Mouse (Mus musculus): ENCODE measurements around the gene Cbfa2t3. TPM values are rescaled to one million over a fixed set of nuclear protein-coding genes. Genes with fewer than 3 reads are reported as not detected.

Cbfa2t3 gene
- total and polyA plus RNA-seq, 2 experiments from 2014 or later, result 11.1 to 15.9 TPM

DNA sequence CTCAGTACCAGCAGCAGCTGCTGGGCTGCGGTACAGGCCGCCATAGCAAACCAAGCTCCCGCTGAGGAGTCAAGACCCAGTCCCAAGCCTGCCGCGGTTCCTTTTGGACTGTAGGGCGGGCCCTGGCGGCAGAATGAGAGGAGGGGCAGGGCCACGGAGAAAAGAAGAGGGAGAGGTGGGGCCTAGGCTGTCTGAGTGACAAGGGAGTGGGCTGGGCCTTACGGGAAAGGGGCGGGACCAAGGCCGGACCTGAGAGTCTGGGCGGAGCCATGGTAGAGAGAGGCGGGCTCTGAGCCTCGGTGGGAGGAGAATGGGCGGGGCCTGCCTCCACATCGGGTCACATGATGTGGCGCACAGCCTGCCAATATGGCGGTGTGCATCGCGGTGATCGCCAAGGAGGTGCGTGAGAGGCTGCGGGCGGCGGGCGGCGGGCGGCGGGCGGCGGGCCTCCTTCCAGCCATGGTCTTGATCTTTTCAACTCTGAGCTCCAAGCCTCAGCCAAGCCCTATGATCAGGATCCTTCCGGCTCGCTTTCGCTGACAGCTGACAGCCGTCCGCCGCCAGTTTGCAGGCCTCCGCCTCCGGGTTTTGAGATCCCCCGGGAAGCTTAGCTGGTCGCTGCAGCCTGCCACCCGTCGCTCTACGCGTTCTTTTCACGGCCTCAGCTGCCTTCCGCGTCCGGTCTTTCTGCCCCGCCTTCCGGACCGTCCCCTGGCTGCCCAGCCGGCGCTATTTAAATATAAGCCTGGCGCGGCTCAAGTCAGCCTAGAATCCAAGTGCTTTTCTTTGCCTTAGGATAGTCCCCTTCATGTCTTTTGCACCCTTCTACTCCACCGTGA lies 87.4 kb downstream of the Cbfa2t3 start, which contains the start of the genes Galns and Trappc2l:
TSS of gene Galns (minus strand) at position 169 of the 839 bp plus-strand sequence.
TSS of gene Trappc2l (plus strand) at position 346 of the 839 bp plus-strand sequence.
- DNase-seq (ENCODE audit: low spot score), result peak; percentile 99
- Histone ChIP-seq H3K9ac (replicated peaks; ENCODE audit: low read length, poor library complexity, severe bottlenecking) (peak within 1 kb of the TSS; percentile 83), H3K9me3 (ENCODE audit: low read length) (no peaks in the 10 kb centered on the region), H3K27me3 (ENCODE audit: insufficient read depth, low read length) (no peaks in the 10 kb centered on the region), H3K4me1 (ENCODE audit: insufficient read depth, low read length) (peaks cover 6% of the 10 kb centered on the region; the same call in 1 of the 2 replicates), H3K27ac (ENCODE audit: low read depth, low read length) (peak within 1 kb of the TSS; percentile 89), H3K4me3 (ENCODE audit: low read depth, low read length) (peak within 1 kb of the TSS; percentile 75), H3K4me2 (ENCODE audit: low read depth, low read length, poor library complexity, severe bottlenecking) (peak within 1 kb of the TSS; percentile 70), H3K36me3 (ENCODE audit: insufficient read depth, low read length) (peaks cover 8% of the 10 kb centered on the region; the same call in 1 of the 2 replicates)
- under 1% methylated on average over 54 of the region's 57 CpGs for WGBS
- TF ChIP-seq CTCF (IDR thresholded peaks at IDR 0.05), result peak; percentile 74
- ATAC-seq (ENCODE audit: low FRiP score), result peak; percentile 97

DNA sequence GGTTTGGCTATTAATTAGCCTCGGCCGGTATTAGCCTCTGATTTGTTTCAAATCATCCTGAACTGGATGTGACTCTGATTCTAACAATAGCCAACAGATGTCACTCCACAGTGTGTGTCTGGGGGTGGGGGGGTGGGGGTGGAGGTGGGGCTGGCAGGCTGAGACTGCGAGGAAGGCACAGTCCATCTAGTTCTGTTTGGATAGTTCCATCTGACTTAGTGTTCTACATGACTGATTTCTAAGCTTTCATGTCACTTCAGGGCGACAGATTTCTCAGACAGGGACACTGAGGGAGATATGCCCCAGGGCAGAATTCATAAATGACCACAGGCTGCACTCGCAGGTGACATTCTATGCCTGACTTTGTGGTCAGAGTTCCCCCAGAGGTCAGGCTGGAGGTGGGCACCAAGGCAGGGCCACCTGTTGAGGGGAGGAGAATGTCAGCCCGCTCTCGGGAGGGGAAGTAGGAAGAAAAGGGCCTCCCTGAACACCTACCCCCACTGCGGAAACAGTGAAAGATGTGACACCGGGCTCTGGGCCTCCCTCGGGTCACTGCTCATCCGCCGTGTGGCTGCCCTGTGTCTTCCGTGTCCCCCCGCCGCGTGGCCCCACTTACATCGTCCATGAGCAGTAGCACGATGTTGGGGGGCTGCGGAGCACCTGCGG lies 88.2 kb downstream of the Cbfa2t3 start:
- peak; percentile 25; the same call in 1 of the 2 replicates for ATAC-seq (ENCODE audit: low FRiP score)
- Histone ChIP-seq H3K36me3 (ENCODE audit: insufficient read depth, low read length) (peaks cover 8% of the 10 kb centered on the region; the same call in 1 of the 2 replicates), H3K9me3 (ENCODE audit: low read length) (no peaks in the 10 kb centered on the region), H3K4me3 (ENCODE audit: low read depth, low read length) (peak overlapping the region; percentile 75), H3K27me3 (ENCODE audit: insufficient read depth, low read length) (no peaks in the 10 kb centered on the region), H3K27ac (ENCODE audit: low read depth, low read length) (peak overlapping the region; percentile 68), H3K4me1 (ENCODE audit: insufficient read depth, low read length) (peaks cover 6% of the 10 kb centered on the region; the same call in 1 of the 2 replicates), H3K4me2 (ENCODE audit: low read depth, low read length, poor library complexity, severe bottlenecking) (peak overlapping the region; percentile 70), H3K9ac (replicated peaks; ENCODE audit: low read length, poor library complexity, severe bottlenecking) (peak overlapping the region; percentile 63)
- no peak for TF ChIP-seq CTCF (IDR thresholded peaks at IDR 0.05)
- WGBS, result 1% methylated on average over 20 of the region's 20 CpGs
- DNase-seq (ENCODE audit: low spot score), result peak; percentile 17

DNA sequence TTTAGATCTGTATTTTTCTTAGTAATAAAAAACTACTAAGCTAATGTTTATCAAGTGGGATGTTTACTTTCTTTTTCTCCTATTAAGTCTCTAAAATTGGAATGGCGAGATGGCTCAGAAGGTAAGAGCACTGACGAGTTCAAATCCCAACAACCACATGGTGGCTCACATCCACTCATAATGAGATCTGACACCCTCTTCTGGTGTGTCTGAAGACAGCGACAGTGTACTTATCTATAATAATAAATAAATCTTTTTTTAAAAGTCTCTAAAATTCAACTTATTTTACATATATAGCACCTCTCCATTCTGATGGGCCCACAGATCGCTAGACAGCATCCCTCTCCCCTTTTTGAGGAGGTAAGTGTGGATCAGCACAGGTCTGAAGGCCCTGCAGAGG lies 88.7 kb downstream of the Cbfa2t3 start:
- 43% methylated on average over 4 of the region's 4 CpGs for WGBS
- DNase-seq (ENCODE audit: low spot score) (no peak), ATAC-seq (ENCODE audit: low FRiP score) (no peak)
- Histone ChIP-seq H3K27me3 (ENCODE audit: insufficient read depth, low read length) (no peaks in the 10 kb centered on the region), H3K9me3 (ENCODE audit: low read length) (no peaks in the 10 kb centered on the region), H3K4me2 (ENCODE audit: low read depth, low read length, poor library complexity, severe bottlenecking) (peak overlapping the region; percentile 70), H3K27ac (ENCODE audit: low read depth, low read length) (no peak overlapping the region), H3K4me1 (ENCODE audit: insufficient read depth, low read length) (peaks cover 6% of the 10 kb centered on the region; the same call in 1 of the 2 replicates), H3K9ac (replicated peaks; ENCODE audit: low read length, poor library complexity, severe bottlenecking) (no peak overlapping the region; the same call in 1 of the 2 replicates), H3K36me3 (ENCODE audit: insufficient read depth, low read length) (peaks cover 8% of the 10 kb centered on the region; the same call in 1 of the 2 replicates), H3K4me3 (ENCODE audit: low read depth, low read length) (peak overlapping the region; percentile 75)
- peak; percentile 42 for TF ChIP-seq CTCF (IDR thresholded peaks at IDR 0.05)

DNA sequence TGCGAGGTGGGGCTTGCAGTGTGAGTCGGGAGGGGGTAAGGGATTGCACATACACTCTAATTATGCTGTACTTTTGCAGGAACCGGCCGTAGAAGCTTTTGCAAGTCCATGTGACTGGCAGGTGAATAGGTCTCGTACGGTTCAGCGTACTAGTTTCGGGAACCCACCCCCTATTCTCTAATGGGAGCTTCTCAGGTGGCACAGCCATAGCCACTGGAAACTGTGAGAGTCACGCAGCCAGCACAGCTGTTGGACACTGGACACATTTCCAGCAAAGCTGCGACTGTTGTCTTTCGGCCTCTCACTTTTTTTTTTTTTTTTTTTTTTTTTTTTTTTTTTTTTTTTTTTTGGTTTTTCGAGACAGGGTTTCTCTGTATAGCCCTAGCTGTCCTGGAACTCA lies 92.1 kb downstream of the Cbfa2t3 start:
- Histone ChIP-seq H3K4me1 (ENCODE audit: insufficient read depth, low read length) (no peaks in the 10 kb centered on the region), H3K9me3 (ENCODE audit: low read length) (no peaks in the 10 kb centered on the region), H3K27me3 (ENCODE audit: insufficient read depth, low read length) (no peaks in the 10 kb centered on the region), H3K36me3 (ENCODE audit: insufficient read depth, low read length) (0 out of 2 replicates have a peak, but pooled peaks cover 4% of the 10 kb centered on the region), H3K27ac (ENCODE audit: low read depth, low read length) (no peak overlapping the region), H3K9ac (replicated peaks; ENCODE audit: low read length, poor library complexity, severe bottlenecking) (no peak overlapping the region), H3K4me3 (ENCODE audit: low read depth, low read length) (no peak overlapping the region), H3K4me2 (ENCODE audit: low read depth, low read length, poor library complexity, severe bottlenecking) (no peak overlapping the region)
- no peak for TF ChIP-seq CTCF (IDR thresholded peaks at IDR 0.05)
- no peak for DNase-seq (ENCODE audit: low spot score)
- no peak for ATAC-seq (ENCODE audit: low FRiP score)
- 83% methylated on average over 11 of the region's 12 CpGs for WGBS

DNA sequence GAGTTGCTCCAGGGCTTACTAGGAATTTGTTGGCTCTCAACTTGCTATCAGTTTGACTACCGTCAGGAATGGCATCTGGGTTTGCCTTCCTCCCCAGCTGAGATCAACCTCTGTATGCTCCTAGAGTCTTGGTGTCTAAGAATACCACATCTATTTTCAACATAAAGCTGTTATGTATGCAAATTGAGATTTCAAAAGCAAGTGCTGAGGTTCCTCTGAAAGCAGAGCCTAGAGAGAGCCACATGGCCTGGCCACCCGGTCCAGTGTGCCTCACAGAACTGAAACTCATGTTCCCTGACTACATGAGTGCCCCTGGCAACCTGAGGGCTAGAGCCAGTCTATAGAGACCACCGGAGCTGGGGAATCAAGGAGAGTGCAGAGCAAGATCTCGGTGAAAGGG lies 93.5 kb downstream of the Cbfa2t3 start:
- no peaks in the 10 kb centered on the region for H3K27me3 ChIP-seq (ENCODE audit: insufficient read depth, low read length)
- no peaks in the 10 kb centered on the region for H3K9me3 ChIP-seq (ENCODE audit: low read length)
- H3K4me2 ChIP-seq (ENCODE audit: low read depth, low read length, poor library complexity, severe bottlenecking), result no peak overlapping the region
- no peaks in the 10 kb centered on the region for H3K4me1 ChIP-seq (ENCODE audit: insufficient read depth, low read length)
- ATAC-seq (ENCODE audit: low FRiP score) (no peak), DNase-seq (ENCODE audit: low spot score) (no peak)
- H3K9ac ChIP-seq (replicated peaks; ENCODE audit: low read length, poor library complexity, severe bottlenecking), result no peak overlapping the region
- WGBS, result 81% methylated on average over 4 of the region's 4 CpGs
- 0 out of 2 replicates have a peak, but pooled peaks cover 13% of the 10 kb centered on the region for H3K36me3 ChIP-seq (ENCODE audit: insufficient read depth, low read length)
- H3K4me3 ChIP-seq (ENCODE audit: low read depth, low read length), result no peak overlapping the region
- no peak overlapping the region for H3K27ac ChIP-seq (ENCODE audit: low read depth, low read length)
- no peak for TF ChIP-seq CTCF (IDR thresholded peaks at IDR 0.05)
